Mouse (Mus musculus): ENCODE results near the gene 2310046K23Rik. TPM values are rescaled to one million over a fixed set of nuclear protein-coding genes. Genes with fewer than 3 reads are reported as not detected.

Gene 2310046K23Rik
- polyA plus RNA-seq (2012; fragmentation: generic; extraction: Trizol), result not detected

DNA sequence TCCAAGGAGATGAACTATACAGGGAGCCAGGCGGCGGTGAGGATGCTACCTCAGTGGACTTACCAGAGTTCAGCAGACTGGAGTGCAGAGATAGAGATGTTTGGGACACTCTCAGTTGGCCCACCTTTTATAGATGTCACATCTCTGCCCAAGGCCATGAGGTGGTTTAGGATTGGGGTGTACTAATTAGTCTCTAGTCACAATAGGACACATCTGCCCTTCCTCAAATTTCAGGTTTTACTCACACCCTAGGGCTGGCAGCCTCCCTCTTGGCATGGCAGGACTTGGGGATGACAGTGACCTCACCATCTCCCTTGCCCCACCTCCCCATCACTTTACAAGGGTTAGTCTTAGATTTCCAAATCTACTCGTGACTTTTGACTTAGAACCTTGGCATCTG is at the start of gene 2310046K23Rik:
2310046K23Rik (minus strand) TSS at position 101 of the 400 bp plus-strand sequence.
- H3K4me3 ChIP-seq, result no peak within 1 kb of the TSS
- H3K27me3 ChIP-seq (ENCODE audit: control insufficient read depth, insufficient read depth, insufficient read length), result no peaks in the 10 kb centered on the region
- H3K36me3 ChIP-seq (ENCODE audit: control insufficient read depth, insufficient read depth), result no peaks in the 10 kb centered on the region
- H3K79me2 ChIP-seq (ENCODE audit: control insufficient read depth, insufficient read depth), result no peaks in the 10 kb centered on the region
- H3K4me2 ChIP-seq (ENCODE audit: low read depth), result no peak within 1 kb of the TSS
- H3ac ChIP-seq (ENCODE audit: control insufficient read depth, insufficient read length), result no peak within 1 kb of the TSS
- TF ChIP-seq SRF (IDR thresholded peaks at IDR 0.05; ENCODE audit: control insufficient read depth, insufficient read length, low read depth), result no peak
- no peak for TF ChIP-seq POLR2A (IDR thresholded peaks at IDR 0.05; ENCODE audit: insufficient read length, low read depth)
- TF ChIP-seq TCF12 (IDR thresholded peaks at IDR 0.05; ENCODE audit: insufficient read depth, poor library complexity, severe bottlenecking), result no peak

DNA sequence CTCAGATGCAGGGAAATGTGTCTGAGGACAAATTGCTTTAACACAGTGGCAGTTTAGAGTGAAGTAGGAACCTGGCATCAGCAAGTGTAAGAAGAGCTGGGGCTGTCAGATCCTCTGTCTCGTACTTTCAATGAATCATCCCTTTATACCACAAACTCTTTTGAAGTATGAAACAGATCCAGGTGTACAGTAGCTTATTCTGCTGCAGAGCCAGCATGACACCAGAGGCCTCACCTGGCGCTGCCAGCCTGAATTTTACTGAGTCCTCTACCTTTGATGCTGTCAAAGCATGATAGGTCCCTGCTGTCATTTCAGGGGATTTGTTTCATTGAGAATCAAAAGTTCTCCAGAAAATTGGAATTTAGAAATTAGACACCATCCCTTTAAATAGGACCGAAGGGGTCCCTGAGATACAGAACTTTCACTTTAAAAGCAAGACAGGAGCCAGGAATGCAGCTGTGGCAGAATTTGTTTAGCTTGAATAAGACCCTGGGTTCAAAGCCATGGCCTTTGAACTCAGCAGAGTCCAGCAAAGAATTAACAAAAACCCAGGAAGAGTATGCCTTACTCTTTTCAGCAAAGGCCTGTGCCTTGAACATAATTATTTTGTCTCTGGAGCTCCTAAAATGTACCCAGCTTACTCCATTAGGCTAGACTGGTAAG is 49.0 kb upstream of the 2310046K23Rik start:
- no peaks in the 10 kb centered on the region for H3K79me2 ChIP-seq (ENCODE audit: control insufficient read depth, insufficient read depth)
- H3K4me2 ChIP-seq (ENCODE audit: low read depth), result no peak overlapping the region
- no peak overlapping the region for H3ac ChIP-seq (ENCODE audit: control insufficient read depth, insufficient read length)
- no peaks in the 10 kb centered on the region for H3K27me3 ChIP-seq (ENCODE audit: control insufficient read depth, insufficient read depth, insufficient read length)
- no peaks in the 10 kb centered on the region for H3K36me3 ChIP-seq (ENCODE audit: control insufficient read depth, insufficient read depth)
- no peak for TF ChIP-seq REST (IDR thresholded peaks at IDR 0.05; ENCODE audit: insufficient read depth, insufficient read length)
- TF ChIP-seq MYOG (IDR thresholded peaks at IDR 0.05; ENCODE audit: control insufficient read depth in 1 of 3, insufficient read depth in 1 of 3, insufficient read length in 2 of 3, low read depth in 2 of 3), result no peak
- no peak for TF ChIP-seq E2F4 (IDR thresholded peaks at IDR 0.05; ENCODE audit: insufficient read depth)
- TF ChIP-seq SRF (IDR thresholded peaks at IDR 0.05; ENCODE audit: control insufficient read depth, insufficient read length, low read depth), result no peak
- no peak for TF ChIP-seq POLR2AphosphoS2 (IDR thresholded peaks at IDR 0.05; ENCODE audit: insufficient read length, low read depth)
- TF ChIP-seq USF1 (IDR thresholded peaks at IDR 0.05; ENCODE audit: low read depth), result no peak
- no peak for TF ChIP-seq TCF3 (IDR thresholded peaks at IDR 0.05; ENCODE audit: insufficient read length, low read depth)
- TF ChIP-seq MYOD1 (IDR thresholded peaks at IDR 0.05; ENCODE audit: control insufficient read depth in 1 of 3, insufficient read length in 2 of 3, low read depth in 2 of 3), result no peak
- no peak for TF ChIP-seq CEBPB (IDR thresholded peaks at IDR 0.05; ENCODE audit: insufficient read depth, poor library complexity, severe bottlenecking)
- no peak for TF ChIP-seq TCF12 (IDR thresholded peaks at IDR 0.05; ENCODE audit: insufficient read depth, poor library complexity, severe bottlenecking)
- TF ChIP-seq POLR2A (IDR thresholded peaks at IDR 0.05; ENCODE audit: insufficient read length, low read depth), result no peak
- no peak for TF ChIP-seq MAX (IDR thresholded peaks at IDR 0.05; ENCODE audit: low read depth)
- H3K4me3 ChIP-seq, result no peak overlapping the region

DNA sequence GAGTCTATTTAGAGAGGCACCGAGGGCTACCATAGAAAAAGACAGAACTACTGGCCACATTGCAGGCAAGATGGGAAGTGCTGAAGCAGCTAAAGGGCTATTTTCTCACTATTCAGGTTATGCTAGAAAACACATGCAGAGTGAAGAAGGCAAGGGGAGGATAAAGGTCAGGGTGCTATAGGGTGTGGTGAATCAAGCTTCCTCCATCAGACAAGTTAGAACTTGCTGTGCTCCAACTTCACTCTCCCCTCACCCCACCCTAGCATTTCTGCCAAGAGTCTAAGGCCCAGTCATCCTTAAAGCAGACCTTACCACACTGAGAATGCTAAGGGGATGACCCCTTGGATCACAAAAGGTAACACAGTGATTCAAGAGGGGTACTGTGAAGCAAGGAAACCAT is 45.2 kb upstream of the 2310046K23Rik start:
- H3K79me2 ChIP-seq (ENCODE audit: control insufficient read depth, insufficient read depth), result no peaks in the 10 kb centered on the region
- H3K27me3 ChIP-seq (ENCODE audit: control insufficient read depth, insufficient read depth, insufficient read length), result no peaks in the 10 kb centered on the region
- H3K4me3 ChIP-seq, result no peak overlapping the region
- no peak overlapping the region for H3K4me2 ChIP-seq (ENCODE audit: low read depth)
- H3ac ChIP-seq (ENCODE audit: control insufficient read depth, insufficient read length), result no peak overlapping the region
- TF ChIP-seq E2F4 (IDR thresholded peaks at IDR 0.05; ENCODE audit: insufficient read depth), result no peak
- TF ChIP-seq CEBPB (IDR thresholded peaks at IDR 0.05; ENCODE audit: insufficient read depth, poor library complexity, severe bottlenecking), result no peak
- TF ChIP-seq TCF3 (IDR thresholded peaks at IDR 0.05; ENCODE audit: insufficient read length, low read depth), result no peak
- TF ChIP-seq TCF12 (IDR thresholded peaks at IDR 0.05; ENCODE audit: insufficient read depth, poor library complexity, severe bottlenecking), result no peak
- no peak for TF ChIP-seq USF1 (IDR thresholded peaks at IDR 0.05; ENCODE audit: low read depth)
- TF ChIP-seq POLR2AphosphoS2 (IDR thresholded peaks at IDR 0.05; ENCODE audit: insufficient read length, low read depth), result no peak
- TF ChIP-seq REST (IDR thresholded peaks at IDR 0.05; ENCODE audit: insufficient read depth, insufficient read length), result no peak
- TF ChIP-seq SRF (IDR thresholded peaks at IDR 0.05; ENCODE audit: control insufficient read depth, insufficient read length, low read depth), result no peak
- TF ChIP-seq MYOG (IDR thresholded peaks at IDR 0.05; ENCODE audit: control insufficient read depth in 1 of 3, insufficient read depth in 1 of 3, insufficient read length in 2 of 3, low read depth in 2 of 3), result no peak
- no peak for TF ChIP-seq MYOD1 (IDR thresholded peaks at IDR 0.05; ENCODE audit: control insufficient read depth in 1 of 3, insufficient read length in 2 of 3, low read depth in 2 of 3)
- TF ChIP-seq POLR2A (IDR thresholded peaks at IDR 0.05; ENCODE audit: insufficient read length, low read depth), result no peak
- no peak for TF ChIP-seq MAX (IDR thresholded peaks at IDR 0.05; ENCODE audit: low read depth)
- no peaks in the 10 kb centered on the region for H3K36me3 ChIP-seq (ENCODE audit: control insufficient read depth, insufficient read depth)

DNA sequence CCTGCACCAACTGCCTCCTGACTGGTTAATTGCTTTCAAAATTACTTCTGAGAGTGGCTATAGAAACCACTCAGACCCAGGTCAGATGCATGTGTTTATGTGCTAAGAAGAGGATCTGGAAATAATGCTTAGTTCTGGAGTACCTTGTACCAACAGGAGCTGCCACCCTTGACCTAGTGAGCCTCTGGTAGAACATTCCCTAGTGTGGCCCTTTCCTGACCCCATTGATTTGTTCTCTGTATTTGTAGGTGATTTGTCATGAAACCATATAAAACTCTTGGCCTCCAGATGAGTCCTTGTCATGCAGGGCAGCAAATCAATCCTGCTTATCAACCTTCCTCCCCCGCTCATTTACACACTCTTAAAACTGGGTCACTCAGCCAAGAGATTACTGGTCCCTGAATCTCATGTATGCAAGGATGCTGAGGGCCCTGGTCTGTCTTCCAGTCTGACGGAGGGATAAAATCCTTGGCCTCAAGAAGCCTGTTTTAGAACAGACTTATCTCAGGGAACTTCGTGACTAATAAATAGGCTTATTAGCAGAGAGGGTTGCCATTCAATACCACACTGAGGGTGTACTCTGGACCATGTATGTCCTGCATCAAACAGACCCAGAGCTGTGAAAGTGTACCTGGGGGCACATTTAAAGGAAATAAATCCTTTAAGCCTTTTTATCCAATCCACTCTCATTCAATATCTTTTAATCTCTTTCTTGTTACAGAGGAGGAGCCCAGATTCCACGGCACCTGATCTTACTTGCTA is 44.5 kb upstream of the 2310046K23Rik start:
- H3K27me3 ChIP-seq (ENCODE audit: control insufficient read depth, insufficient read depth, insufficient read length), result no peaks in the 10 kb centered on the region
- H3K4me2 ChIP-seq (ENCODE audit: low read depth), result no peak overlapping the region
- H3K4me3 ChIP-seq, result no peak overlapping the region
- no peaks in the 10 kb centered on the region for H3K79me2 ChIP-seq (ENCODE audit: control insufficient read depth, insufficient read depth)
- H3ac ChIP-seq (ENCODE audit: control insufficient read depth, insufficient read length), result no peak overlapping the region
- TF ChIP-seq TCF12 (IDR thresholded peaks at IDR 0.05; ENCODE audit: insufficient read depth, poor library complexity, severe bottlenecking) (no peak), USF1 (IDR thresholded peaks at IDR 0.05; ENCODE audit: low read depth) (no peak), POLR2A (IDR thresholded peaks at IDR 0.05; ENCODE audit: insufficient read length, low read depth) (no peak), MYOD1 (IDR thresholded peaks at IDR 0.05; ENCODE audit: control insufficient read depth in 1 of 3, insufficient read length in 2 of 3, low read depth in 2 of 3) (no peak), CEBPB (IDR thresholded peaks at IDR 0.05; ENCODE audit: insufficient read depth, poor library complexity, severe bottlenecking) (no peak), POLR2AphosphoS2 (IDR thresholded peaks at IDR 0.05; ENCODE audit: insufficient read length, low read depth) (no peak), SRF (IDR thresholded peaks at IDR 0.05; ENCODE audit: control insufficient read depth, insufficient read length, low read depth) (no peak), MAX (IDR thresholded peaks at IDR 0.05; ENCODE audit: low read depth) (no peak), REST (IDR thresholded peaks at IDR 0.05; ENCODE audit: insufficient read depth, insufficient read length) (no peak), E2F4 (IDR thresholded peaks at IDR 0.05; ENCODE audit: insufficient read depth) (no peak), TCF3 (IDR thresholded peaks at IDR 0.05; ENCODE audit: insufficient read length, low read depth) (no peak), MYOG (IDR thresholded peaks at IDR 0.05; ENCODE audit: control insufficient read depth in 1 of 3, insufficient read depth in 1 of 3, insufficient read length in 2 of 3, low read depth in 2 of 3) (no peak)
- H3K36me3 ChIP-seq (ENCODE audit: control insufficient read depth, insufficient read depth), result no peaks in the 10 kb centered on the region

Measured in myocyte (in vitro differentiated cells).